Mouse (Mus musculus): ENCODE results near the gene Pgrmc2.

DNA sequence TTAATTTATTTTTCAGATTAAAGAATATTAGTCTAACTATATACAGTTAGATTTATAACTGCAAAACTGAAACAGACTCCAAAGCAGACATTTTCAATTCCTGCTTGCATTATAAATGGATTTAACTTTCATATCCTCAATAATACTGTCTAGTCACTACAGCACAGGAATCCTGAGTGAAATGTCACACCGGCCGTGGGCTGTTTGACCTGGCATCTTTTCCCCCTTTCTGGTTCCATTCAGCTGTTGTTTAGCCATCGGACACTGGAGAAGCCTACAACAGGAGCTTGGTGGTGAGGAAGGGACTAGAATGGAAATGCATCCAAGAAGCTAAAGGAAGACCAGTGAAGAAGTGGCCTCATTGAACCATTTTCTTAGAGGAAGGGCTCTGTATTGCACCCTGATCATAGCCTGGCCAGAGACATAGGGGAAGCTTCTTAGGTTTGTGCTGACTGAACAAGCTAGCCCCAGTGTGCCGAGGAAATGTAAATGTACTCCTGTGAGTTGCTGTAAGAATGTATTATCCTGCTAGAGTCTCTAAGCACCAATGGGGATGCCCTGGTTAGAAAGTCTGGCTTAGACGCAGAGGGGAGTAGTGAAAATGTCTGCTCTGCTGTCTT is 44.4 kb downstream of the Pgrmc2 start:
- TF ChIP-seq CTCF (IDR thresholded peaks at IDR 0.05; ENCODE audit: low read depth) (no peak), EP300 (optimal IDR thresholded peaks at IDR 0.05) (no peak)

All from stomach, postnatal 0 days (tissue).